Mouse (Mus musculus): ENCODE measurements around the gene Rac3.

- TF ChIP-seq POLR2A (IDR thresholded peaks at IDR 0.05; ENCODE audit: control insufficient read depth, extremely low read depth, insufficient read depth, low read length, poor library complexity) (no peak), CTCF (IDR thresholded peaks at IDR 0.05; ENCODE audit: borderline replicate concordance, control insufficient read depth, extremely low read depth, insufficient read depth, low read length, poor library complexity) (no peak)
Measured at GRCm38 (mm10) chr11:120719841-120720376, 1.4 kb upstream of the Rac3 start.

Data from thymus, adult 2 months (tissue).